Mouse (Mus musculus) lung, adult 2 months (tissue): ENCODE results near the gene Nme7.

Experiments
- CTCF ChIP-seq: fragments of 200-500 bp; IDR thresholded peaks from 2 replicates; pipeline ENCODE4 v1.5.1; 2011; ENCODE audit warnings: mild to moderate bottlenecking, low read length, control low read depth; ENCODE audit not compliant: insufficient read depth
- POLR2A ChIP-seq: fragments of 200-500 bp; IDR thresholded peaks from 2 replicates; pipeline ENCODE4 v1.6.1; 2011; ENCODE audit warnings: low read depth, mild to moderate bottlenecking, control low read depth, low read length, borderline replicate concordance; ENCODE audit errors: extremely low read depth

GRCm38 (mm10) chr1:164318474-164318873 lies 14.6 kb downstream of the Nme7 start:
- TF ChIP-seq CTCF = no peak
- no peak for TF ChIP-seq POLR2A
